Mouse (Mus musculus) kidney, adult 2 months (tissue): Measurements from ENCODE around the gene Tbc1d4.

ENCODE experiments used
- CTCF ChIP-seq: fragments of 200-500 bp; conservative IDR thresholded peaks from 2 replicates; pipeline ENCODE4 v1.5.1; 2011; ENCODE audit warnings: low read depth, mild to moderate bottlenecking, control low read depth, low read length, moderate library complexity, mixed read lengths; ENCODE audit not compliant: insufficient read depth, insufficient read length
- POLR2A ChIP-seq: fragments of 200-500 bp; IDR thresholded peaks from one replicate; pipeline ENCODE4 v1.6.1; 2011; ENCODE audit warnings: low read depth, low read length, control low read depth

DNA sequence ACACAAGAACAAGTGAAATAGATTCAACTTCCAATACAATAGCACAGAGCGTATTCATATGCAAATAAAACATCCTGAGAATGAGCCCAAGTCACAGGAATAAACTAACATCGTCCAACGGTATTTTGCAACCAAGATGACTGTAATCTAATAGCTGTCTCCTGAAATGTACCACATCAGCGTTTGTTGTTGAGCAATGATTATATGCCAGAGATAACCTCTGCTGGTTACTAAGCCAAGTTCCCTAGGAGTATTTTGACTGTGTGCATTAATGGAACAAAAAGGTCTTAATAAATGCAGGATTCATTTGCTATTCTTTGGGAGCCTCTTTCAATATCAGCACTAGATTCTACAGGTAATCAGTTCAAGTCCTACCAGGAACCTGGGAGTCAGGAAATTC is 161.1 kb downstream of the Tbc1d4 start:
- TF ChIP-seq POLR2A (no peak), CTCF (no peak)
